Mouse (Mus musculus) liver, postnatal 0 days (tissue): ENCODE measurements around the gene Olfr593.

ENCODE experiments used
- CTCF ChIP-seq: sonication (generic); IDR thresholded peaks from 2 replicates; pipeline ENCODE4 v1.5.1; 2016; ENCODE audit warnings: antibody characterized with exemption, low read depth
- EP300 ChIP-seq: IDR thresholded peaks from 2 replicates; pipeline ENCODE4 v1.6.1; 2016; ENCODE audit warnings: antibody characterized with exemption, low read depth, mild to moderate bottlenecking

GRCm38 (mm10) chr7:103211562-103211961 lies at the start of gene Olfr593:
- TF ChIP-seq CTCF (no peak), EP300 (no peak)
